Mouse (Mus musculus) gastrocnemius, adult 18-20 months (tissue): ENCODE data around the gene E030018B13Rik. TPM values are rescaled to one million over a fixed set of nuclear protein-coding genes. Genes with fewer than 3 reads are reported as not detected.

Source experiments
- DNase-seq: peaks from one replicate; pipeline ENCODE4 v3.0.0; 2021; ENCODE audit warnings: low spot score
- long read RNA-seq, 2 experiments: library from polyadenylated mRNA; stranded (forward); transcript quantifications; one replicate each; pipeline ENCODE4 v2.0.0; 2021
- total RNA-seq, 2 experiments: library from RNA; stranded (reverse); gene quantifications; 2 replicates each; pipeline ENCODE4 v1.2.3; 2021

E030018B13Rik gene
- total RNA-seq, result not detected
- long read RNA-seq, experiment 1, result 0 reads
- long read RNA-seq, experiment 2, partial matches to known transcripts, result 0 of 165 reads
- long read RNA-seq, experiment 2, other reads (novel, unspliced or antisense), result 165 of 165 reads

- no peak for DNase-seq
Observed at GRCm38 (mm10) chr7:63916268-63916907, at the start of gene E030018B13Rik. TSS of gene E030018B13Rik (plus strand) at chr7:63916857.

- no peak for DNase-seq
Observed at GRCm38 (mm10) chr7:63868356-63868918, 48.2 kb upstream of the E030018B13Rik start.

GRCm38 (mm10) chr7:63871698-63872097 lies 45.0 kb upstream of the E030018B13Rik start:
- no peak for DNase-seq

- DNase-seq, result no peak
Observed at GRCm38 (mm10) chr7:63873880-63874279, 42.8 kb upstream of the E030018B13Rik start.

GRCm38 (mm10) chr7:63875686-63876085 lies 41.0 kb upstream of the E030018B13Rik start:
- DNase-seq, result no peak

DNA sequence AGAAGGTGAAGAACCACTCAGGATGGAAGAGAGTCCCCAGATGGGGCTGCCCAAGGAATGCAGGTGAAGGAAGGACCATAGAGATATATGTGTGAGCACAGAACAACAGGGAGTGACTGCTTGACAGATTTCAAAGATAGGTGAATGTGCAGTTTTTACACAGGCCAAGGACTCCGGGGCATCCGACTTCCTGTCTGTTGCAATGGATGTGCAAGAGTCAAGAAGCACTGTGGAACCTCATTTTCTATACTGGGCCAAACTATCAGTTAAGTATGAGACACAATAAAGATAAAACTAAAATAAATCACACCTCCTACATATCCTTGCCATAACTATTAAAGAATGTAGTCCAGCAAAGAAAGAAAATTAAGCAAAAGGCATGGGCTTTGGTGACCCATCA lies 40.0 kb upstream of the E030018B13Rik start:
- DNase-seq, result no peak

DNA sequence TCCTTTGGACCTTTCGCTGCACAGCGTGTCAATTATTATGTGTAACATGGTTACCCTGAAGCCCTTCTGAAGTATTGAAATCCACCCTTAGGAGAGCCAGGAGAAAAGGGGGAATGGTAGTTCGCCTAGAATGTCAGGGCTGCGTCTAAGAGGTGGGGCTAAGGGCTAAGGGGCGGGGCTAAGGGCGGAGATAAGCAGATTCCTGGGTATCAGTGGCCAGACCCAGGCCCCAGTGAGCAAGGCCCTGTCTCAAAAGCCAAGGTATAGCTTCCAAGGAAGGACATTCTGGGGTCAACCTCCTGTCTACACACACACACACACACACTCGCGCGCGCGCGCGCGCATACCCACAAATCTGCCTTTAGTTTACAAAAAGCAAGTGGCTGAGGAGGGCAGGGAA lies 39.0 kb upstream of the E030018B13Rik start:
- DNase-seq, result no peak

- peak; percentile 84 for DNase-seq
Observed at GRCm38 (mm10) chr7:63879583-63879982, 37.1 kb upstream of the E030018B13Rik start.

DNA sequence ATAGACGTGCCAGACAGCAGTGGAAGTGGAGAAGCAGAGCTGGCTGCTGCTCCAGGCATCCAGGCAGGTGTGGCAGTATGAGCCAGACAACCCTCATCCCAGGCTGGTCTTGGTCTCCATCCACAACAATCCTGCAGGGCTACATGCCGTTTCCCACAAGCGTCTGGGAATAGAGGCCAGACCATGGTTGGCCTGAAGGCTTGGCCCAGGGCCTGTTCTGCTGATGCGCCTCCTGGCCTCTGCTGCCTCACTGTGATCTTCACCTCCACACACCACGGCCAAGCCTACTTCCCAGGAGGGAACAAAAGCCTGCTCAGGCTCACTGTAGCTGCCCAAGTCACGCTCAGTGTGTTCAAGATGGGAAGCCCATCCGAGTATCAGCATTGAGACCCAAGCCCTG lies 33.9 kb upstream of the E030018B13Rik start:
- no peak for DNase-seq

DNA sequence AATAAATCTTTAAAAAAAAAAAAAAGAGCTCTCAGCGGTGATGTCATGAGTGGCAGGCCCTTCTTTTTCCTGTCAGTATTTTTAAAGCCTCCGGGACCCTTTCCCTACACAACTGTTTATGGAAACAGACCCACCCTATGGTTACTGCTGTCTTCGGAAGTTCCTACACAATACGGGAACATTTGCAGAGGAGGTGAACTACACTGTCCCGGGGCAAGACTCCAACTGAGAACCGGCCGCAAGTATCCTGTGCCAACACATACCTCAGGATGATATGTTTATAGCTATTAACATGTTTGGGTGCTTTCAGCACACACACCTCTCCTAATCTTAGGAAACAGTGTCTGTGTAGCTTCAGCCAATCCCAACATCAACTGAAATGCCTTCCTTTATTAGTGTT lies 31.6 kb upstream of the E030018B13Rik start:
- DNase-seq, result no peak

DNA sequence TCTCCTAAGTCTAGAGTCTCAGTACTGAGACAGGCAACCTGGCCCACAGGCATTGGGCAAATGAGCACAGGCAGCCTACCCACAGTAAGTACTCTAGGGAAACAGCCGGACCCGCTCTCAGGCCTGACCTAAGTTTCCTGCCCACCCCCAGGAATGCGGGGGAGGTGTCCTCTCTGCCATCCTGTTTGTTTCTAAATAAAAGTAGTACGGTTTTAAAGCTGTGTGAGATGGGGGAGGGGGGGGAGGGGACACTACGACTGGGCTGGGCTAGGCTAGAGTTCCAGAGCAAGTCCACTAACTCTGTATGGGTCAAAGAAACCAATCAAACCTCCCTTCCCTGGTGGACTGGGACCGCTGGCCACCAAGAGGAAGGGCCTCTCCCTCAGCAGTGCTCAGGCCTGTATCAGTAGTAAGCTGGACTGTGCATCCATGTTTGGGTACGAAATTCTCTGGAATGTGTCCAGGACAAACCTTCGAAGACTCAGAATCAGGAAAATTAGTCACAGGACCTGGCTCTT lies 29.6 kb upstream of the E030018B13Rik start:
- DNase-seq, result no peak

DNA sequence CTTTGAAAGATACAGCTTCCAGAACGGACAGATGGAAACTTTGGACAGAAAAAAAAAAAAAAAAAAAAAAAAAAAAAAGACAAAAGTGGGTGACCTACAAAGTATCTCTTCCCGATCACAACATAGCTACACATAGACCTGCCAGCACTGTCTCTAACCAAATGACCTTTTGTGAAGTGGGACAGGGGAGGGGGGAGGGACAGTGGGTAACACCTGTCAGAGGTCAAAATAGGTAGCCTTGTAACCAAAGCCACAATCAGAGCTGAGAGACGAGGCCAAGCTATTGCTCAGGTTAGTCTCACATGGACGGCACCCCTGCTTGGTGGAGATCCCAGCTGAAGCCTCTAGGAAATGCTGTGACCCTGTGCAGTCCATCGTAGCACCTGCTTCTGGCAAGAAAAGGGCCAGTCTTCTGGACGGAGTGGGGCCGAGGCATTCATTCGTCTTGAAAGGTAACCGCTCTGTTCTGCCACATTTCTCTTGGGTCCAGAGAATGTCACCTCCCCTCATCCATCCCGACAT lies 29.0 kb upstream of the E030018B13Rik start:
- peak; percentile 56 for DNase-seq

GRCm38 (mm10) chr7:63888674-63889073 lies 28.0 kb upstream of the E030018B13Rik start:
- no peak for DNase-seq

DNA sequence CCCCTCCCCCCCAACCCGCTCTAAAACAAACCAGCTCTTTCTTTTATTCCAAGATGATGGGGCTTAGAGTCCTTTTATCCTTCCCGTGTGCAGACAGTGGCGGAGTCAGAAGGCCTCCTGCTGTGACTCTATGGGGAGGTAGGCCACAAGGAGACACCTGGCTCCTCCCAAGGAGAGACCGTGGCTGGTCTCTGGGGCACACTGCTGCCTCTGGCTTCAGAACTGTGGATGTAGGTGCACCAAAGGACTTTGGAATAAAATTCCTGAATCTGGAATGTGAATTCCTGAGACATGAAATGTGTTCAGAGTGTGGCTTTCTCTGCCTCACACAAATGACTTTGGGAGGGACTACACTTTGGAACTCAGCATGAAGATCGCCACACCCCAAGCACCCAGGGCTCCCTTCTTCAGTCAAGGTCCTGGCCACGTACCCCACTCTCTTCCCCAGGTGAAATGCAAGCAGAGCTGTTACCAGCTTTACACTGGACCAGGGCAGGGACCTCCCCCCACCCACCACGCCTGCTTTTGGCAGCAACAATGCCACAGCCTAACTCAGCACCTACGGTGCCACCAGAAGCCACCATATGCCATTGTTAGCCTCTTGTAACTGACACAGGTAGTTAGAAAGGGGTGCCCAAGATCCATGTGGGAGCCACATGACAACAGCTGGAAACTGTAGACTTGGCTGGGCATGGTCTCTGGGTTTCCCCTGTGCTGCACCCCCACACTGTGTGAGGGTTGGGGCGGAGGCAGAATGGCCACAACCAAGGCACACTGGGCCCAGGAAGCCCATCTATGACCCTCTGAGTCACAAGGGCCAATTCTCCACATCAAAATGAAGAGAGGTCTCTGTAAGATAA lies 27.3 kb upstream of the E030018B13Rik start:
- DNase-seq, result no peak

DNA sequence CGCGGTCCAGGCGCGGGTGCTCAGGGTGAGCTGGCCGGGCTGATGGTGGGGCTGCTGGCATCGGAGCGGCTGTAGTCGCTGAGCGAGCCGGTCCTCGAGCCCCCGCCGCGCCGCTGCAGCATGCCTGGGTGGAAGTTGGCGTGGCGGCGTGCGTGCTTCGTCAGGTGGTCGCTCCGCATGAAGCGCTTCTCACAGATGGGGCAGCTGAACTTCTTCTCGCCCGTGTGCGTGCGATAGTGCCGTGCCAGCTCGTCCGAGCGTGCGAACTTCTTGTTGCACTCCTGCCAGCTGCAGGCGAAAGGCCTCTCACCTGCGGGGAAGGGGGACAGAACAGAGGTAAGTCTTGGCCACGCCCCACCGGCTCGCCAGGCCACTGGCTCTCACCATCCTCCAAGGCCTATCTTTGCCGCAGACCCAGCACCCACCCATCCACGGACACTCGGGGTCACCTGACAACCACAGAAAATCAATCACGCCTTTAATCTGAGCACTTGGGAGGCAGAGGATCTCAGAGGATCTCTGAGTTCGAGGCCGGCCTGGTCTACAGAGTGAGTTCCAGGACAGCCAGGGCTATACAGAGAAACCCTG lies 25.1 kb upstream of the E030018B13Rik start:
- DNase-seq, result no peak

DNA sequence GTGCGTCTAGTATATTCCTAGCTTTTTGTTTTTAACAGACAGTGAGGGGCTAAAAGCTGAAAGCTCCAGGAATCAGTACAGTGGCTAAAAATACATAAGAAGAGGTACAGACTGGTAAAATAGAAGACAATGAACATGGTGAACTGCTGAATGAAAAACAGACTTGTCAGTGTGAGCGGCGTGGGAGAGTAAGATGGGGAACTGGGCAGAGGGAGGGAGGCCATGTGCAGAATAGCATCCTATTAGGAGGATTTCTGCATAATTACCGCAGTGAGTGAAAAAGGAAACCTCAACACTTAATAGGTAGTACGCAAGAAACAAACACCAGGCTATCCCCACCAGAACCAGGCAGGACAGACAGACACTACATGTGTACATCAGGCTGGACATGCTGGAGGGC lies 23.5 kb upstream of the E030018B13Rik start:
- DNase-seq, result no peak

DNA sequence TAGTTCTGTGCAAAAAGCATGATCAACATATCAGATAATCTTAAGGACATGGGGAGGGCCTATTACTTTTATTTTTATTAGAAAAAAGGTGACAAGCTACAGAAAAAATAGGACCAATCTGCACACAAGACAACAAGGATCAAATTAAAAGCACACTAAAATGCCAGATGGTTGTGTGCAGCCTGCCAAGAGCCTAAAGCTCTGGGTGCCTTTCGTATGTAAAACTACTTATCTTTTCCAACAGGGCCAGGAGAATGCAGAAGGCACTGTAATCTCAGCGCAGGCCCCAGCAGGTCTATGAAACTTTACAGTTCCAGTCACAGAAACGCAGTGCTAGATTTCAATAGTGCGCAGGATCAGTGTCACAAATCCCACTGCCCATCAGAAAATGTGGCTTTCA lies 22.9 kb upstream of the E030018B13Rik start:
- no peak for DNase-seq

DNA sequence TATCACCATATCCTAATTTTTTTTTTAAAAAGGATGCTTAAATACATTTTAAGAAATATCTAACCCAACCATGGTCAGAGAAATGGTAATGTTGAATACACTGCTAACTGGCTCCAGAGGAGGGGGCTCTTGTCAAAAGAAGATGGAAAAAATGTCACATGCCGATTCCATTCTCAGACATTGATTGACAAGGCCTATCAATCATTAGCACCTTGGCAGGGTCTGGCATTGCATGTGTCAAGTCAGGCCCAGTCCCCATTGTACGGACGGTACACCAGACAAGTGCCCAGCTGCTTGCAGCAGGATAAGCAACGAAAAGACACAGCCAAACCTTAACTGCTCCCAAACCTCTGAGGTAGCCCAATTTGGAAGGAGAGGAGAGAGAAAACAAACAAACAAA lies 22.0 kb upstream of the E030018B13Rik start:
- DNase-seq, result no peak

- DNase-seq, result no peak
Observed at GRCm38 (mm10) chr7:63895223-63895622, 21.4 kb upstream of the E030018B13Rik start.

GRCm38 (mm10) chr7:63896276-63896967 lies 20.2 kb upstream of the E030018B13Rik start:
- DNase-seq, result peak; percentile 45

GRCm38 (mm10) chr7:63896968-63897468 lies 19.6 kb upstream of the E030018B13Rik start:
- peak; percentile 96 for DNase-seq
